In genomic region chr2:90576411-90576810, GRCm38 (mm10) we compare ENCODE assay signal across 24 mouse cellular contexts. TPM values are rescaled to one million over a fixed set of nuclear protein-coding genes. Genes with fewer than 3 reads are reported as not detected.
DNase-seq lines count a peak whose midpoint lies in the region; TF ChIP-seq lines count a peak whose summit lies in the region.
"Had no signal": no experiment of that assay in that cellular context is flagged by ENCODE, and none has a peak within 500 bp of the region (broad histone marks: within the 10 kb centered on the region; RNA-seq: fewer than 3 reads in every experiment).

No protein-coding gene starts in this region.

- WGBS in liver, adult 2 months: 59% methylated on average over 6 of the region's 6 CpGs
- 92% methylated on average over 6 of the region's 6 CpGs for WGBS in macrophage (ENCODE audit: missing documents)

- intact Hi-C loops in gastrocnemius, adult 2 months (cut with DNase I): loop anchor here (5.0 kb wide), 2 partner anchors 34 to 84 kb away; no protein-coding TSS in a partner anchor
- intact Hi-C loops in left cerebral cortex, postnatal 14 days (cut with DNase I): loop anchor here (5.0 kb wide), 1 partner anchor 49 kb away; no protein-coding TSS in a partner anchor

- peak overlapping the region; percentile 59 for H3K9ac ChIP-seq in liver, adult 2 months (ENCODE audit: low read depth, low read length)
- H3K9ac ChIP-seq: forebrain, embryonic 15.5 days; intestine, embryonic 15.5 days; neural tube, embryonic 12.5 days had no signal

- H3K27ac ChIP-seq in gastrocnemius, adult 2 months: peak overlapping the region; percentile 0; the same call in 1 of the 2 replicates
- peak overlapping the region; percentile 70 for H3K27ac ChIP-seq in liver, adult 2 months (replicated peaks; ENCODE audit: insufficient read depth, low read depth, low read length)
- H3K27ac ChIP-seq in macrophage: peak overlapping the region; percentile 97
- H3K27ac ChIP-seq: forebrain, embryonic 15.5 days; intestine, embryonic 15.5 days; midbrain, embryonic 10.5 days; neural tube, embryonic 12.5 days had no signal

- no peaks in the 10 kb centered on the region for H3K36me3 ChIP-seq in liver, adult 2 months (ENCODE audit: control insufficient read depth, insufficient read depth, low read length)
- H3K36me3 ChIP-seq in macrophage (ENCODE audit: inconsistent target): no peaks in the 10 kb centered on the region
- H3K36me3 ChIP-seq: forebrain, embryonic 15.5 days; intestine, embryonic 15.5 days; liver, embryonic 13.5 days; midbrain, embryonic 10.5 days; neural tube, embryonic 12.5 days had no signal

- H3K4me1 ChIP-seq in liver, adult 2 months (ENCODE audit: control insufficient read depth, insufficient read depth, low read length): peaks cover 16% of the 10 kb centered on the region

- no peaks in the 10 kb centered on the region for H3K27me3 ChIP-seq in liver, adult 2 months (ENCODE audit: control insufficient read depth, insufficient read depth, low read length)
- H3K27me3 ChIP-seq: forebrain, embryonic 15.5 days; intestine, embryonic 15.5 days; liver, embryonic 13.5 days; neural tube, embryonic 12.5 days had no signal

- TF ChIP-seq CTCF in gastrocnemius, adult 2 months (IDR thresholded peaks at IDR 0.05): no peak
- TF ChIP-seq CTCF in liver, adult 2 months (IDR thresholded peaks at IDR 0.05; ENCODE audit: low read depth, low read length): no peak

- TF ChIP-seq POLR2A in liver, adult 2 months (IDR thresholded peaks at IDR 0.05; ENCODE audit: extremely low read depth, insufficient read depth, low read length): no peak

- H3K4me3 ChIP-seq in gastrocnemius, adult 2 months: no peak overlapping the region
- H3K4me3 ChIP-seq in liver, adult 2 months (ENCODE audit: insufficient read depth, low read depth, low read length): no peak overlapping the region
- no peak overlapping the region for H3K4me3 ChIP-seq in macrophage (ENCODE audit: inconsistent target)
- H3K4me3 ChIP-seq: forebrain, embryonic 15.5 days; intestine, embryonic 15.5 days; liver, embryonic 13.5 days; midbrain, embryonic 10.5 days; myocyte; neural tube, embryonic 12.5 days had no signal

- DNase-seq in gastrocnemius, adult 2 months: no peak
- DNase-seq in gastrocnemius, adult 18-20 months (ENCODE audit: low spot score): no peak
- DNase-seq in liver, adult 2 months (ENCODE audit: extremely low read depth, low read depth, low spot score): no peak
- no peak for DNase-seq in liver
- DNase-seq in spleen, postnatal 4 days (ENCODE audit: low spot score in 2 of 2): peak; percentile 7 to 54
- no peak for DNase-seq in spleen, adult 12 weeks (ENCODE audit: low spot score)
- no peak for DNase-seq in left cerebral cortex, postnatal 14 days (ENCODE audit: low spot score in 2 of 2)
- DNase-seq: adrenal gland, postnatal 25 days; cerebellum, adult 8-10 months; cerebellum, postnatal 36 days; gastrocnemius, postnatal 10 days; kidney, postnatal 25 days; layer of hippocampus, postnatal 36 days; liver, embryonic 13.5 days; lung, postnatal 4 days; right cerebral cortex, adult 18-20 months; thymus, adult 2 months; thymus, postnatal 36 days had no signal

- H3K79me2 ChIP-seq in liver, adult 2 months (ENCODE audit: control insufficient read depth, insufficient read depth, low read length): peaks cover 39% of the 10 kb centered on the region
- peaks cover 71% of the 10 kb centered on the region for H3K79me2 ChIP-seq in macrophage (ENCODE audit: inconsistent target)

RNA-seq across cellular contexts. Expression of gene Ptprj, which starts 4.0 kb away (rescaled TPM):
- total RNA-seq in gastrocnemius, adult 2 months (2021): 1 to 10 TPM; 2.1 to 4.2 TPM
- 1 to 10 TPM; 2.8 to 3.2 TPM for total RNA-seq in gastrocnemius, adult 18-20 months (2021)
- total RNA-seq in liver, adult 2 months (2014; rRNA removed): 35.2 and 43.3 TPM in 2 replicates
- polyA plus RNA-seq in liver, adult 2 months (2012; rRNA removed): 12.1 and 14.0 TPM in 2 replicates
- total RNA-seq in macrophage (2018; cell fraction: chromatin; rRNA removed): 100 to 1,000 TPM; 126 to 596 (median 231) TPM
- 100 to 1,000 TPM; 160 to 376 (median 210) TPM for total RNA-seq in macrophage (2018; cell fraction: cytosol; rRNA removed)
- 100 to 1,000 TPM; 188 to 661 (median 403) TPM for total RNA-seq in macrophage (2018; cell fraction: nucleus; rRNA removed)
- polyA plus RNA-seq in macrophage (2018): 88.7 to 130 TPM (median 125 TPM) in 3 replicates
- total RNA-seq in left cerebral cortex, postnatal 14 days (2021): 100 to 1,000 TPM in 1 of 2 experiments, 10 to 100 TPM in 1; 91.2 to 111 TPM

Comparison
In these comparisons a context has a peak if more than half of its experiments do, and no peak if none do; other contexts are left out.
1. DNase-seq: peak in spleen, postnatal 4 days (2 of 2); none in gastrocnemius, adult 2 months (single experiment), gastrocnemius, adult 18-20 months (single experiment), liver, adult 2 months (single experiment), liver (single experiment), spleen, adult 12 weeks (single experiment) and left cerebral cortex, postnatal 14 days (0 of 2).
2. H3K27ac ChIP-seq: peak in every context shown above with its lines; median percentile 97 in macrophage; 70 in liver, adult 2 months; 0 in gastrocnemius, adult 2 months.